Mouse (Mus musculus): ENCODE measurements at regions not wholly inside any gene's neighbourhood (a gene's known extent, or its start where the extent isn't known, plus 50 kb on each side); places are given as distances from the start of the nearest gene placed in this dataset.
A peak's percentile ranks its signal among the peaks of the same experiment; 100 is the strongest.

GRCm38 (mm10) chr7:121214181-121214580 lies 132.7 kb downstream of the Otoa start:
- DNase-seq: no peak

DNA sequence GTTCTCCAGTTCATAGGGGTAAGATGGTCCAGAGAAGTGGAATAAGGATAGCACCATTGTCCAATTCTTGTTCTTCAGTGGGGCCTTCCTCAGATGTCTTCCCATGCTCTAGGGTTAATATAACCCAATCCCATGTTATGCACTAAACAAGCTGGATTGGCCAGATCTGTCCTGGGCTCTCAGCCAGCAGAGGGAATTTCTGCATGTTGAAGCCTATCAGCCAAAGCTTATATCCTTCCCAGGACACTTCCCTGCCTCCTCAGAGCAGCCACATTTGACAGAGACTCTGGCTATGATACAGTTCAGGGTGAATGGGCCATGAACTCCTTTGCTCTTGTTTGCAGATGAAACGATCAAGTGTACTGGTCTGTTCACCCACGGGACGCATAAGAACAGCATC lies 133.6 kb downstream of the Otoa start:
- no peak for DNase-seq

DNA sequence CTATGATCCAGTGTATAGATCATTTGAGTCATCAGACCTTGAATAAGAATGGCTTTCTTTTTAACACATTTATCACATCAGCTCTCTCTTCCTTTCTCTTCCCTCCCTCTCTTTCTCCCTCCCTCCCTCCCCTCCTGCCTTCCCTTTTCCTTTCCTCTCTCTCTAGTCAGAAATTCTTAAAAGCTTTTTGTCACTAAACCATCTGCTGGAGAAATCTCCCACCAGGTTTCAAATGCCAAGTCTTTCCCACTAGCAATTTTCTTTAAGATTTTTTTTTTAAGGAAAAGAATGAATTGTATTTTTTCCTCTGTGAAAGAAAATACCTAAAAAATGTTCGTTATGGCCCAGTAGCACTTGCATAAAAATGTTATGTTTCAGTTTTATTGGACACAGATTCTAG lies 134.3 kb downstream of the Otoa start:
- DNase-seq: no peak

DNA sequence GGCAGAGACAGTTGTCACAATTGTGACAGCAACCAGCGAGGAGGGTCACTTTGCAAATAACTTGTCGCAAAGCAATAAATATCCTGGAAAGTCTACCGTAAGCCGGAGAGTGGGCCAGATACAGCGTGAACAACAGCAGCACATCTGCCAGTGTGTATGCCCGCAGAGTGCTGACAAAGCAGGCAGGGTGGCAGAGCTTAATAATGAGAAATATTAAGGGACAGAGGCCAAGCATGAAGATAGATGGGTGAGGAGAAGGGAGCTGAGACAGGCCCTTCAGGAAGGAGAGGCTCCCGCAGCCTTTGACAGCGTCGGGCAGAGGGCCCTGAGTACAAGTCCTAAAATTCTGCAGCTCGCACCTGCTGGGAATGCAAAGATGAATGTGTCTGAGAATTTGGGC lies 136.6 kb downstream of the Otoa start:
- DNase-seq: no peak

GRCm38 (mm10) chr7:121221158-121221557 lies 139.7 kb downstream of the Otoa start:
- no peak for DNase-seq

- no peak for DNase-seq
These were observed 150.4 kb downstream of the Otoa start for GRCm38 (mm10) chr7:121231881-121232280.

GRCm38 (mm10) chr7:121234831-121235230 lies 153.4 kb downstream of the Otoa start:
- DNase-seq: no peak

GRCm38 (mm10) chr7:121239731-121240130 lies 151.9 kb upstream of the Hs3st2 start:
- DNase-seq: no peak

DNA sequence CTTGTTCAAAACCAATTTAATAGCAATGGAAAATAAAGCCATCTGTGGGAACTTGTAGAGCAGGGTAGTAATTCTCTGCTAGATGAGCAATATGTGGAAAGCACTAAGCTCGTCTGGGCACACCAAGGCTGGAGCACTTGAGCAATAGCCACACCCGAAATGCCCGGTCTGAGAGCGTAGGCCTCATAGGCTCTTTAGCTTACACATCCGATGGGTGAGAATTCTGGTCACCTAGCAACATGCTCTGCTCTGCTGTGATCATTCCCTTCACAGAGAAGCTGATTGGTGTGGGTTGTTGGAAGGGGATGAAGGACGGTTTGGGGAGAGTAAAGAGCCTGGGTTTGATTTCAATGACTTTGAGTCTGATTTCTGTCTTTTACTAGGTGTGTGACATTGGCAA lies 143.8 kb upstream of the Hs3st2 start:
- no peak for DNase-seq

DNA sequence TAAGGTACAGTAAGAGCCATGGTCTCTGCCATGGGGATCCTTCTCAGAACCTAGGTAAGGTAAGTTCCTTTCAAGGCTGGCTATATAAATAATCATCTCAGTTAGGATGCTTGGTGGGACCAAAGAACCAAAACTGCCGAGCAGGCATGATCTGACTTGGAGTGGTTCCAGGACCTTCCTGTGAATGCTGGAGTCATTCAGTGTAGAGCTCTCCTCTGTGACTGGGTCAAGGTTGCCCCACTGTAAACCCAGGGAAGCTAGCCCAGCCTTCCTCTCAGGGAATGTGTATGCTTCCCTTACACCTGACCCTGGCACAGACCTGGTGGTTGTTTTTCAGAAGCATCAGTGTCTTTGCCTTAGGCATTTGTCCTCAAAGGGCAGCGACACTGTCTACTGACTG lies 134.2 kb upstream of the Hs3st2 start:
- peak; percentile 4 for DNase-seq

DNA sequence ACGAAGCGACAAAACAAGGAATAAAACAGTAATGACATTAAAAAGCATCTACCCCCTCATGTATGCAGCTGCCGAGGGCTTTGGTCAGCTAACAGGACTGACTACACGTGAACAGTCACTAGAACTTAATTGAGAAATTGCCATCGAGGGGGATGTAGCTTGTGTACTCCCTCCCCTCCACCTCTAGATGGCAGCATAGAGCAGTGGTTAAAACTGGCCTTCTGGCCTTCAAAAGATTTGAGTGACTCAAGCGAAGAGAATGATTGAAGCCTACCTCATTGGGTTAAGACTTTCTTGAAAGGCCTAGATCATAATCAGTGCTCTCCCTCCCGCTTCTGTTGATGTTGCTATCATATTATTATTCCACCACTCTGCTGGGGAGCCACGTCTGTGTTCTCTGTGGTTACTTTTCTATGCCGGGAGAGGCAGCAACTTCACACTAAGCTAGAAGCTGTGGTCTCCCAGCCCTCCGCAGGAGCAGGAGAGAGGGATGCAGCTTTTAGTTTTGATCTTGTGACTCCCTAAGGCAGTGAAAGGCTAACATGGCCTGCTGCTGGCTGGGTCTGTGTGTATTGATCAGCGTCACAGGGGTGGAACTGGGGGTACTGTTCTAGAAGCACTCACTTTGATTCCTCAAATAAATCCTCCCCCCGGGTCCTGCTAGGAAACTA lies 132.7 kb upstream of the Hs3st2 start:
- peak; percentile 21 for DNase-seq

GRCm38 (mm10) chr7:121259497-121260009 lies 132.1 kb upstream of the Hs3st2 start:
- no peak for DNase-seq

DNA sequence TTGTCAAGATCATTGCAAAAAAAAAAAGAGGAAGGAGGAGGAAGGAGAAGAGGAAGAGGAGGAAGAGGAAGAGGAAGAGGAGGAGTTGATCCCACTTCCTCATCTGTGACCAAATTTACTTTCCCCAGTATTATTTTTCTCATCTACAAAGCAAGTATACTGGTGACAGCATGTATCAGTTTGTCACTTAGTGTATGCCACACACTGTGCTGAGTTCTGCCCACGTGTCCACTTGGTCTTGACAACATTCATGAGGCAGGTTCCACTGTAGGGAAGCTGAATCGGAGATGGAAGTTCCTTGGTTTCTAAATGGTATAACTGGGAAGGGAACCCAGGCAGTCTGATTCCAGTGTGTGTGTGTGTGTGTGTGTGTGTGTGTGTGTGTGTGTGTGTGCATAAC lies 122.3 kb upstream of the Hs3st2 start:
- DNase-seq: no peak

GRCm38 (mm10) chr7:121280597-121280996 lies 111.1 kb upstream of the Hs3st2 start:
- DNase-seq: no peak

- DNase-seq: no peak
These were observed 109.5 kb upstream of the Hs3st2 start for GRCm38 (mm10) chr7:121282154-121282553.

GRCm38 (mm10) chr7:121289737-121290136 lies 101.9 kb upstream of the Hs3st2 start:
- no peak for DNase-seq

DNA sequence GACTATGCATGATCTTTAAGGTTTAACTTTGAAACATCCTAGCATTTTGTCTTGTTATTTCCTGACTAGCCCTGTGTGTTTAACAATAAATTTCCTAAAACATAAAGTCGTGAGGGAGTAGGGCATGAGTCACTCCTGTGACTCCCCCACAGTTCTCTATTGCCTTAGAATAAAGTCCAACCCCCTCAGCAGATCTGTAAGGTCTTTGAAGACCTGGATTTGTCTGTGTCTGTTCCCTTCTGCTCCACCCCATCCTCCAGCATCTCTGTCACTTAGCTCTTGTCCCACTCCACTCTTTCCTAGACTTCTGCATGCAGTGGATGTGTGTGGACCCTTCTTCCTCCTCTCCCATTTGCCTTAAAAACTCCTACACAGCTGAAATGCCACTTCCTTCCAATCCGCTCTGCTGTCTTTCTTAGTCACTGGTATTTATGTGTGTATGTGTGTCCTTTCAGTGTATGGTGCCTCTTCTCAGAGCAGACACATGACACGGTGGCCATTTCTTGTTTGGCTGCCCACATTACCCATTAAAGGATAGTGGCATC lies 95.4 kb upstream of the Hs3st2 start:
- DNase-seq: no peak

DNA sequence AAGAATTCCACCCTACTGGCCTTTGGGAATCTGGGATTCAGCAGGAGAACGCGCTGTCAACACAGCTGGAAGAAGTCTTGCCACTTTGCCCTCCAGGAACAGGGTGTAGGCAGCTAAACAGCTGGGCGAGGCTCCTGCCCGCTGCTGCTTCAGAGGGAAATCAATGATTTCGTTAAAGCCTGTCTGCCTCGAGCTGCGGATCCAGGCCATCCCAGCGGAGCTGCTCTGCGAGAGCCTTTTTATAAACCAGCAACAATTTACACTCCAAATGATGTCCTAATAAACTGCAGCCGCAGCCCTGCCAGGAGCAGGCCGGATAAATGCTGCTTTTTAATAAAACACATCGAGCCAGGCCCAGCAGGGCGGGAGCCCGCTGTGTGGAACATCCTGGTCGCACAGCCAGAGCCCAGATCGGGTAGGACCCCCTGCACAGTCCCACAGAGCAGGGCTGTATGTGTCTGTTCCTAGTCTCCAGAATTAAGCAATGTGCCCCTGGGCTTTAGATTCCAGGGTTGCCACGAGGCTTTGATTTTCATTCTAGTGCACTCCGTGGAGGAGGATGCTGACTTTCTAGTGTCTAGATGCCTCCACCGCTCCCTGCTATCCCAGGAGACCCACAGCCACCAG lies 78.6 kb upstream of the Hs3st2 start:
- DNase-seq: no peak

GRCm38 (mm10) chr7:121314521-121314920 lies 77.1 kb upstream of the Hs3st2 start:
- no peak for DNase-seq

- DNase-seq: no peak
These were observed 62.4 kb upstream of the Hs3st2 start for GRCm38 (mm10) chr7:121329274-121329673.

DNA sequence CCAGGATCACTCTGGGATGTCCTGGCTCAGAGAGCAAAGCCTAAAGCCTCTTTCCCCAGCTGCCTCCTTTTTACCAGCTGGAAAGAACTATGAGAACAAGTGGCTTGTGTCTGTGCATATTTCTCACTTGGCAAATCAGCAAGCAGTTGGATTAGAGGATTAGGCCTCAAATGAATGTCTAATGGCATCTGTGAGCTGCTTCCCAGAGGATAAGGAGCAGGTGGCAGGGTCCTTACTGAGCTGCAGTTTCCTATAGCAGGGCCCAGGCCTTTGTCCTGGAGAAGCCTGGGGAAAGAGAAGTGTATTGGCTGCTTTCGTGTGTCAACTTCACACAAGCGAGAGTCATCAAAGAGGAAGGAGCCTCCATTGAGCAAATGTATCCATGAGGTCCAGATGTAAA lies 59.1 kb upstream of the Hs3st2 start:
- no peak for DNase-seq

GRCm38 (mm10) chr7:121335390-121336109 lies 56.1 kb upstream of the Hs3st2 start:
- no peak for DNase-seq

GRCm38 (mm10) chr7:121339942-121340341 lies 51.7 kb upstream of the Hs3st2 start:
- no peak for DNase-seq

All from adrenal gland, adult 8-10 months (tissue).